Mouse (Mus musculus) 416B (cell line): ENCODE results near the gene Mettl7b.
A peak's percentile ranks its signal among the peaks of the same experiment; 100 is the strongest.

ENCODE experiments used
- DNase-seq: peaks from one replicate; pipeline ENCODE4 v3.0.0; 2011; ENCODE audit warnings: low read depth

Mettl7b gene

GRCm38 (mm10) chr10:128919203-128919631 is 41.6 kb downstream of the Mettl7b start:
- DNase-seq, result no peak

GRCm38 (mm10) chr10:128918246-128918645 is 42.5 kb downstream of the Mettl7b start:
- DNase-seq, result peak; percentile 71

DNA sequence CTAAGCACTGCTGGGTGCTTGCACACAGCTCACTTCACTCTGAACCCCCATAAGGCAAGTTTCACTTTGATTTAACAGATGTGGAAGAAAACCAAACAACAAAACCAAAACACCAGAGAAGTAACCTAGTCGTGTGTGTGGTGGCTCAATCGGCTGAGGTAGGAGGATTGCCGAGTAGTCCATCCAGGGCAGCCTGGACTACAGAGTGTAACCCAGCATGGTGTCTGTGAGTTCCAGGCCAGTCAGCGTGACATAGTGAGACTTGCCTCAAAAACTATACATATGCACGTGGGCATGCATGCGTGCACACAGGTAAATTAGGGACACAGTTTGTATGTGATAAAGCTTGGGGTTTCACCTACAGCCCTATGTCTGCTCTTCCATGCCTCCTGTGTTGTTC is 43.4 kb downstream of the Mettl7b start:
- DNase-seq, result no peak

DNA sequence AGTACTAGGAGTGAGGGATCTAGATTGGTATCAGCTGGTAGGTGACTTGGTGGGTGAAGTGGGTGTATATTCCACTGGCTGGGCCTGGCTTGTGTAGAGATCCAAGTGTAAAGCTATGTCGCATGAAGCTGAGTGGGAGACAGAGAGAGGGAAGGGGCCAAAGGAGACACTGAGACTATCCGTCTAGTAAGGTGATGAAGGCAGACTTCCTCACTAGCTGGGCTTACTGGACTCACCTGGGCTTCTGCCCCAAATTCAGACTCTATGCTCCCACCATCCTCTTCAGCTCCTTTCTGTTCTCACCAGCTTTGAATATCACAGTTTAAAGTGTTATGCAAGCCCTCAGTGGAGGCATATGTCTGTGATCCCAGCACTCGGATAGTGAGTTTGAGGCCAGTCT is 44.1 kb downstream of the Mettl7b start:
- DNase-seq, result no peak

- DNase-seq, result no peak
These were observed 45.2 kb downstream of the Mettl7b start for GRCm38 (mm10) chr10:128915550-128915949.

GRCm38 (mm10) chr10:128913696-128914095 is 47.1 kb downstream of the Mettl7b start:
- no peak for DNase-seq

DNA sequence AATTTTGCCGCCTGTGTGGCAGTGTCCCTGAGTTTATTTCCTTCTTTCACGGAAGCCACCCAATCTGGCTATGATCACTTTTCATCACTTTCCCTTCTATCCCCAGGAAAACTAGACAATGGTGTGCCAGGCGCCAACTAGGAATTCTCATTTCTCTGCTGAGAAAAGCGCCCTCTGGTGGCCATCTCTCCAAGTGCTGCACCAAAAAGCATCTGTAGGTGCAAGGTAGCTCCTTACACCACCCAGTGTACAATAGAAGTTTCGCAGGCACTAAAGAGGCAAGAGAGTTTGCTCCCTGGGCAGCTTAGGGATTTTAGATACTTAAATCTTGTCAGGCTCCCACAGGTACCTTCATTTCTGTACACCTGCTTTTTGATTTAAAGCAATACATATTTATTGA is 47.6 kb downstream of the Mettl7b start:
- DNase-seq, result peak; percentile 86

- no peak for DNase-seq
These were observed 48.0 kb downstream of the Mettl7b start for GRCm38 (mm10) chr10:128912791-128913190.

GRCm38 (mm10) chr10:128912268-128912667 is 48.5 kb downstream of the Mettl7b start:
- DNase-seq, result no peak

DNA sequence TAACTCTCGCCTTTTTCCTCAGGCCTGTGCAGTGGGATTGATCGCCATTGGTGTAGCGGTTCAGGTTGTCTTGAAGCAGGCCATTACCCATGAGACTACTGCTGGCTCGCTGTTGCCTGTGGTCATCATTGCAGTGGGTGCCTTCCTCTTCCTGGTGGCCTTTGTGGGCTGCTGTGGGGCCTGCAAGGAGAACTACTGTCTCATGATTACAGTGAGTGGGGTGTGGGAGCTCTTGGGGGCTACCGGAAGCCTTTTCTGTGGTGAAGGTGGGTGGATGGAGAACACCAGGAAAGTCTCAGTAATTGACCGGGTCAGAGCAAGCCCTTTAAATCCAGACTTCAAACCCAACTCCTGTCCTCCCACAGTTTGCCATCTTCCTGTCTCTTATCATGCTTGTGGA is 49.4 kb downstream of the Mettl7b start:
- DNase-seq, result no peak

- DNase-seq, result peak; percentile 86
These were observed 50.5 kb downstream of the Mettl7b start for GRCm38 (mm10) chr10:128910066-128910841.

DNA sequence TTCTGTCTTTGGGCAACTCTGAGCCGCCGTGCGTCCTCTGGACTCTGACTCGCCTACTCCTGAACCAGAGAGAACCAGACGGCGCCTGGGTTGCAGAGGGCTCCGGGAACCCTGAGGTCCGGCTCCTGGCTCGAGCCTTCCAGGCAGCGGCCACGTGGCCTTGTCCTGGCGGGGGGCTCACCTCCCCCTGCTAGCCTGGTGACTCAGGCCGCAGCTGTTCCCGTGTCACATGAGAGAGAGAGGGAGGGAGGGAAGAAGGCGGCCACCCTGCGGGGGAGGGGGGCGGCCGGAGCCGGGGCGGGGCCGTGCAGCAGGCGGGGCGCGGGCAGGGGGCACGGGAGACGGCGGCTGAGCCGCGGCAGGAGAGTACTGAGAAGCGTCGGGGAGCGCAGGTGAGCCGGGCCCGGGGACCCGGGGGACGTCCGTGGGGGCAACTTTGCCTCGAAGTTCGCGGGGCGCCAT is 51.2 kb downstream of the Mettl7b start:
- peak; percentile 94 for DNase-seq

GRCm38 (mm10) chr10:128908778-128909448 is 51.9 kb downstream of the Mettl7b start:
- DNase-seq, result no peak
